Mouse (Mus musculus): ENCODE measurements around the gene Arl14. TPM values are rescaled to one million over a fixed set of nuclear protein-coding genes. Genes with fewer than 3 reads are reported as not detected.
"Not testable (repeated sequence)": the region's sequence is repeated elsewhere in the genome, so short reads cannot be mapped to it uniquely, and the experiment has no call there.

Gene Arl14
- polyA plus RNA-seq, 1 experiment from 2014 or later = 11.4 TPM

DNA sequence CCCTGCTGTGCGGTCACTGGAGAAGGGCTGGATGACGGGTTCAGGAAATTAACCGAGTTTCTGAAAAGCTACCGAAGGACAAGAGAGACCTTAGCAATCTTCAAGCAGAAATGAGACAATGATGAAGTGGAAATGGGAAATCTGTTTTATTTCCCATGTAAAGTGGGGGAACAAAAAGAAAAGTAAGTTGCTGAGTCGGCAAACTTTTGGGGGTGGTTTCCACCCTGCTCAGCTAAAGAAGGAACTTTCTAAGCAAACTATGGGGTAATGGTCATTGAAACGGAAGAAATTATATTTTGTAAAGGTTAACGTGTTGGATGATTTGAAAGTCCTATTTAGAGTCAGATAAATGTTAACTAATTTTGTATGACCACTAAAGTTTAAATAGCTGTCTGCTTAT lies 768 bp downstream of the Arl14 start:
- H3K9ac ChIP-seq = no peak overlapping the region
- H3K36me3 ChIP-seq = no peaks in the 10 kb centered on the region
- H3K27ac ChIP-seq = peak overlapping the region; percentile 52; the same call in 1 of the 2 replicates
- no peaks in the 10 kb centered on the region for H3K4me1 ChIP-seq
- peak overlapping the region; percentile 40 for H3K4me2 ChIP-seq
- no peak for ATAC-seq (ENCODE audit: insufficient read depth, low FRiP score, low read depth)
- H3K27me3 ChIP-seq (replicated peaks) = no peaks in the 10 kb centered on the region
- H3K4me3 ChIP-seq (replicated peaks) = peak overlapping the region; percentile 34
- 58% methylated on average over 7 of the region's 7 CpGs for whole genome bisulfite sequencing
- H3K9me3 ChIP-seq = no peaks in the 10 kb centered on the region

DNA sequence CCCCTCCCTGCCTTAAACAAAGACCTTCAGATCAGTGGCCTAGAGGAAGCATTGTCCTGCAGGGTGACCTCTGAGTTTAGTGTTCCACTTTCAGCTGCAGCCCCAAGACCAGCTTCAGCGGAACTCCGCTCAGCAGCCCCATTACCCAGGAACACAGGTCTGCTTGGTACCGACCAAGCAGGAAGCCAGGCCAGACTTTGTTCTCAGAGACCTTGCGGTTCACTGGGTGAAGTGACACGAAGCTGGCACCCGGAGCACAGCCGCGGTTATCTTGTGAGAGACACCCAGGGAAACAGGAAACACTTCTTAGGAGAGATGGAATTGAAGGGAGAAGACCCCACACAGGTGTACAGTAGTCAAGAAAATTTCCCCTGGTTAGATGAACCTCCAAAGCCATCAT lies 1.4 kb downstream of the Arl14 start:
- Histone ChIP-seq H3K36me3 (no peaks in the 10 kb centered on the region), H3K4me2 (peak overlapping the region; percentile 27; the same call in 1 of the 2 replicates), H3K9me3 (no peaks in the 10 kb centered on the region), H3K27me3 (replicated peaks) (no peaks in the 10 kb centered on the region), H3K27ac (no peak overlapping the region), H3K9ac (no peak overlapping the region), H3K4me1 (no peaks in the 10 kb centered on the region), H3K4me3 (replicated peaks) (peak overlapping the region; percentile 20)
- WGBS = 61% methylated on average over 8 of the region's 8 CpGs
- no peak for ATAC-seq (ENCODE audit: insufficient read depth, low FRiP score, low read depth)

DNA sequence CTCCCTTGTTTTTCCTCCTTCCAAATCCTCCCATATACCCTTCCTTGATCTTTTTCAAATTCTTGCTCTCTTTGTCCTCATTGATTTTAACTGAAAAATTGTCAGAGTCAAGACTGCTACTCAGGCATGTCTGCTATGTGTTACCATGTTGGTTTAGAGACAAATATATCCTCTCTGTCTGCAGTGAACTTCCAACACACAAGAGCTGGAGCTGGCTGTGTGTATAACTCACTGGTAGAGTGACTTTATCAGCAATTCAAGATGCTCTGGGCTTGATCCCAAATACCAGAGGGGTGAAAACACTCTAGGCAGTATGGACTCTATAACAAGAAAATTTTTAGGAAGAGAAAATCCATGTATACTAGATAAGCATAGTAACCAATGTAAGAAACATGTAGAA lies 2.8 kb downstream of the Arl14 start:
- H3K36me3 ChIP-seq = no peaks in the 10 kb centered on the region
- ATAC-seq (ENCODE audit: insufficient read depth, low FRiP score, low read depth) = no peak
- H3K4me3 ChIP-seq (replicated peaks) = no peak overlapping the region
- no peaks in the 10 kb centered on the region for H3K4me1 ChIP-seq
- H3K4me2 ChIP-seq = no peak overlapping the region
- no peaks in the 10 kb centered on the region for H3K9me3 ChIP-seq
- H3K27ac ChIP-seq = no peak overlapping the region
- H3K9ac ChIP-seq = no peak overlapping the region
- no peaks in the 10 kb centered on the region for H3K27me3 ChIP-seq (replicated peaks)

DNA sequence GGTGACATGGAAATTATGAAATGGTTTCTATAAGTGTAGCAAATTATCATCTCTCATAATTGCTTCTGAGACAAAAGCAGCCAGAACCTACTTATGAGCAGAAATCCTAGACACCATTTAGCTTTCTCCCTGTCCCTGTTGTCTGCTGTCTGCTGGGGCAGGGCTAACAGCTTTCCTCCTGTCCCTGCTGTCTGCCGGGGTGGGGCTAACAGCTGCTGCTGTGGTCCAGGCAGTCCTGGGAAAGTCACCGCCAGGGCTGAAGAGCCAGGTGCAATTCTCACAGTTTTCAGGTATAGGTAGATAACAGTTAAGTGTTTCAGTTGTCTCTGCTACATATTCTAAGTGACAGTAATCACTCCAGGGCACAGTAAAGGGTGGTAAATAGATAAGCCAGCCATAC lies 4.3 kb downstream of the Arl14 start:
- Histone ChIP-seq H3K36me3 (no peaks in the 10 kb centered on the region), H3K9ac (no peak overlapping the region)
- 42% methylated on average over 2 of the region's 2 CpGs for WGBS

DNA sequence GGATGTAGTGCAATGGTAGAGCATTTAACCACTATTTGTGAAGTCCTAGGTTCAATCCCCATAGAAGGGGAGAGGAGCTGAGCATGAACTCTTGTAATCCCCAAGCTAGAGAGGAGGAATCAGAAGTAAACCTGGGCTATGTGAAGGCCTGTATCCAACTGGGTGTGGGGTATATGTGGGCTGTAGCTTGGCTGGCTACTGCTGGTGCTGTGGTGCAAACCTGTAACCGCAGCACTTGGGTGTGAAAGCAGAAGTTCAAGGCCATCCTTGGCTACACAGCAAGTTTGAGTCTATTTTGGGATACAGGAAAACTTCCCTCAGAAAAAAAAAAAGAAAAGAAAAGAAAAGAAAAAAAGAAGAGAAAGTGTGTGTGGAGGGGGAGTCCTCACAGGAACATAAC lies 5.8 kb downstream of the Arl14 start:
- 81% methylated on average over 1 of the region's 1 CpGs for WGBS
- H3K27ac ChIP-seq = no peak overlapping the region

More for the DNA sequence above, 4.3 kb downstream of the Arl14 start:
- H3K4me2 ChIP-seq = no peak overlapping the region
- H3K27me3 ChIP-seq (replicated peaks) = no peaks in the 10 kb centered on the region
- H3K4me1 ChIP-seq = no peaks in the 10 kb centered on the region
- no peak overlapping the region for H3K27ac ChIP-seq
- H3K4me3 ChIP-seq (replicated peaks) = no peak overlapping the region
- H3K9me3 ChIP-seq = no peaks in the 10 kb centered on the region
- no peak for ATAC-seq (ENCODE audit: insufficient read depth, low FRiP score, low read depth)

DNA sequence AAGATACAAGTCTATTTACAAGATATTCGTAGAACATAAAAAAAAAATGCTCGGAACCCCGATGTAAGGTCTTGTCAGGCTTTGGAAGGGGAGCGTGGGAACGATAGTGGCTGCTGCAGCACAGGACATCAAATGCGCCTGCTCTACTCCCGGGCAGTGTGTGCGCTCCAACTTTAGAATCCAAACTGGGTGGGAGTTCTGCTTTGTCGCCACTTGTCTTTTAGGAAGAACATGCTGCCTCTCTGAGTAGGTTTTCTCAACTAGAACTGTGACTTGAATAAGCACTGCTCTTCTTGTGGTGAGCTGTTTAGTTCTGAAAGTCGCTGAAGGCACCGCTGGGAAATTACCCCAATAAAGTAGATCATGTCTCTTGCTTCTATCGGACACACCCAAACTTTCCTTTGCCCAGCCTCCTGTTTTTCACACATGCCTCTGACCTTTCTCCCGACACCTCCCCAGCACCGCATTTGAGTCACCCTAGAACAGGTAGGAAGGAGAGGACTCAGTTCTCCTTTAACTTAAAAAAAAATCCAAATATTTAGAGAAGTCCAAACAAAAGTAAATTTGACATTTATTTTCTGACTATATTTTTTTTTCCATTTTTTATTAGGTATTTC lies 9.4 kb downstream of the Arl14 start:
- Histone ChIP-seq H3K4me3 (replicated peaks) (no peak overlapping the region), H3K36me3 (no peaks in the 10 kb centered on the region), H3K9me3 (no peaks in the 10 kb centered on the region), H3K4me2 (no peak overlapping the region), H3K9ac (no peak overlapping the region), H3K27ac (no peak overlapping the region), H3K4me1 (no peaks in the 10 kb centered on the region), H3K27me3 (replicated peaks) (no peaks in the 10 kb centered on the region)
- 84% methylated on average over 14 of the region's 14 CpGs for WGBS
- ATAC-seq (ENCODE audit: insufficient read depth, low FRiP score, low read depth) = no peak

More for the DNA sequence above, 5.8 kb downstream of the Arl14 start:
- Histone ChIP-seq H3K4me1 (no peaks in the 10 kb centered on the region), H3K27me3 (replicated peaks) (no peaks in the 10 kb centered on the region), H3K9me3 (no peaks in the 10 kb centered on the region), H3K36me3 (no peaks in the 10 kb centered on the region), H3K4me3 (replicated peaks) (no peak overlapping the region), H3K9ac (no peak overlapping the region), H3K4me2 (no peak overlapping the region)
- ATAC-seq (ENCODE audit: insufficient read depth, low FRiP score, low read depth) = no peak

DNA sequence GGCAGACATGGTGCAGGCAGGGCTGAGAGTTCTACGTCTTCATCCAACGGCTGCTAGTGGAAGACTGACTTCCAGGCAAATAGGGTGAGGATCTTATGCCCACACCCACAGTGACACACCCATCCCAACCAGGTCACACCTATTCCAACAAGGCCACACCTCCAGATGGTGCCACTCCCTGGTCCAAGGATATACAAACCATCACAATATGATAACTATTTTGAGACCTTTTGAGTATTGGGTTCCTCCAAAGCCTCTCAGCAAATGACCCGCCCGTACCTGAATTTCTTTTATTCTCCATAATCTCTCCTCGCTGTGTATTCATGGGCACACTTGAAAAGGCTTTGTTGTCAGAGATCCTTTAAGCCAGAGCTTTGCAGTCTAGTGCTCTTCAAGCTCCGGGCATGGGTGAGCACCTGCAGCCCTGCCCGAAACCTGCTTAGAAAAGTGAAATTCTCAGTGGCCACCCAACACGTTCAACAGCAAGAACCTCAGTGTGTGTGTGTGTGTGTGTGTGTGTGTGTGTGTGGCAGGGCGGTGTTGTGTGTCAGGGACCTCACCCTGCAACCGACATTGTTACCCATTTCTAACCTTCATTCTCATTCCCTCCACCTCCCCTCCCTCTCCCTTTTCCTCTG lies 11.5 kb downstream of the Arl14 start:
- peak overlapping the region; percentile 54; the same call in 1 of the 2 replicates for H3K27ac ChIP-seq

DNA sequence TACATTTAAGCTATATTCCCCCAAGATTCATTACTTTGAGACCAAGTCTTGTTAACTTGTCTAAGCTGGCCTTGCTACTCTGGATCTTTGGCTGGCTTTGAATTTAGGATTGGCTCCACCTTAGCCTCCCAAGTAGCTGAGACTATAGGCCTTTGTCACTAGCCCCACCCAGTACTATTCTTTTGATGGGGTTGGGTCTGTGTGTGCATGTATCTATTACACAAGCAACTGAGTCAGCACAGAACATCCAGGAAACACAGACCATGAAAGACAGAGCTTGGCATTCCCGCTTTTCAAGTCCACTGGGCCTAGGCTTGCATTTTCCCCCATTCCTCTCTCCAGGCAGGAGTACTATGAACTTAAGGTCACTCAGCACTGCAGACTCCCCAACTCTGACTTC lies 12.3 kb downstream of the Arl14 start:
- H3K36me3 ChIP-seq = no peaks in the 10 kb centered on the region
- no peaks in the 10 kb centered on the region for H3K4me1 ChIP-seq
- no peak overlapping the region for H3K9ac ChIP-seq
- no peaks in the 10 kb centered on the region for H3K9me3 ChIP-seq
- H3K4me3 ChIP-seq (replicated peaks) = no peak overlapping the region
- no peak for ATAC-seq (ENCODE audit: insufficient read depth, low FRiP score, low read depth)
- H3K4me2 ChIP-seq = no peak overlapping the region
- peak overlapping the region; percentile 14; the same call in 1 of the 2 replicates for H3K27ac ChIP-seq
- 83% methylated on average over 1 of the region's 1 CpGs for WGBS
- H3K27me3 ChIP-seq (replicated peaks) = no peaks in the 10 kb centered on the region

More for the DNA sequence above, 11.5 kb downstream of the Arl14 start:
- WGBS = 81% methylated on average over 10 of the region's 10 CpGs
- H3K4me3 ChIP-seq (replicated peaks); H3K9me3 ChIP-seq; H3K4me1 ChIP-seq; H3K4me2 ChIP-seq; H3K36me3 ChIP-seq; H3K9ac ChIP-seq; H3K27me3 ChIP-seq (replicated peaks): not testable (repeated sequence)
- peak; percentile 39; the same call in 1 of the 2 replicates for ATAC-seq (ENCODE audit: insufficient read depth, low FRiP score, low read depth)

DNA sequence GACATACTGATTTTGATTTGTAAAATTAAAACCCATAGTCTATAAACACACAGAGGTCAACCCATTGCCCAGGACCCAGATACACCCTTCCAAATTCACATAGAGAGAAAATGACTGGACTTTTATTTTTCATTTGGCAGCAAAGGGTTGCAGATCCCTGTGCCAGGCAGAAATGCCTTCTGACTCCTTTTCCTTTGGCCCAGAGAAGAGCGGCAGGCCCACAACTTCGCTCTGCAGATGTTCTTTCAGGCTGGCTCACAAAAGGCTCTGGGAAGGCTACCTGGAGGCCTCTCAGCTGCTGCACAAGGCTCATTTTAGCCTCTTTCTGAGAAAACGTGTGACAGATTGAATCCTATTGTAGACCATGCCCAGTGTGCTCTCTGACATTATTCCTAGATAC lies 13.6 kb downstream of the Arl14 start:
- no peak overlapping the region for H3K4me2 ChIP-seq
- H3K9ac ChIP-seq = no peak overlapping the region
- no peak overlapping the region for H3K27ac ChIP-seq
- H3K36me3 ChIP-seq = no peaks in the 10 kb centered on the region
- H3K4me1 ChIP-seq = no peaks in the 10 kb centered on the region
- H3K9me3 ChIP-seq = no peaks in the 10 kb centered on the region
- H3K4me3 ChIP-seq (replicated peaks) = no peak overlapping the region
- no peaks in the 10 kb centered on the region for H3K27me3 ChIP-seq (replicated peaks)
- no peak for ATAC-seq (ENCODE audit: insufficient read depth, low FRiP score, low read depth)
- WGBS = 74% methylated on average over 3 of the region's 3 CpGs

DNA sequence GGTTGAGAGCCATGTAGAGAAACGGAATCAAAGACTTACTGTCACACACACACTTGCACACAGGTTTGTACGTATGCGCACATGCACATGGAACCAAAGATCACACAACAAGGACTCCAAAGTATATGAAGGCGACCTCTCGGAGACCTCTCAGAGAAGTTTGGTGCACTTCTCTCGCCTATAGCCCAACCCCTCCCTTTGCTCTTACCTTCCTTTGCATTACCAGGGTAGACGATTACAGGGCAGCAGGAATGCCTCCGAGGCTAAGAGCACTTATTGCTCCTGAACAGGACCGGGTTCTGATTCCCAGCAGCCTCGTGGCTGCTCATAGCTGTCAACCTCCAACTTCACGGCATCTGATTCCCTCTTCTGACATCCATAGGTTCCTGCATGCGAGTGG lies 14.3 kb downstream of the Arl14 start:
- H3K9ac ChIP-seq = no peak overlapping the region
- no peaks in the 10 kb centered on the region for H3K36me3 ChIP-seq
- no peaks in the 10 kb centered on the region for H3K4me1 ChIP-seq
- no peaks in the 10 kb centered on the region for H3K9me3 ChIP-seq
- ATAC-seq (ENCODE audit: insufficient read depth, low FRiP score, low read depth) = no peak
- no peak overlapping the region for H3K4me2 ChIP-seq
- WGBS = 81% methylated on average over 12 of the region's 12 CpGs
- H3K27ac ChIP-seq = no peak overlapping the region
- no peak overlapping the region for H3K4me3 ChIP-seq (replicated peaks)
- no peaks in the 10 kb centered on the region for H3K27me3 ChIP-seq (replicated peaks)

DNA sequence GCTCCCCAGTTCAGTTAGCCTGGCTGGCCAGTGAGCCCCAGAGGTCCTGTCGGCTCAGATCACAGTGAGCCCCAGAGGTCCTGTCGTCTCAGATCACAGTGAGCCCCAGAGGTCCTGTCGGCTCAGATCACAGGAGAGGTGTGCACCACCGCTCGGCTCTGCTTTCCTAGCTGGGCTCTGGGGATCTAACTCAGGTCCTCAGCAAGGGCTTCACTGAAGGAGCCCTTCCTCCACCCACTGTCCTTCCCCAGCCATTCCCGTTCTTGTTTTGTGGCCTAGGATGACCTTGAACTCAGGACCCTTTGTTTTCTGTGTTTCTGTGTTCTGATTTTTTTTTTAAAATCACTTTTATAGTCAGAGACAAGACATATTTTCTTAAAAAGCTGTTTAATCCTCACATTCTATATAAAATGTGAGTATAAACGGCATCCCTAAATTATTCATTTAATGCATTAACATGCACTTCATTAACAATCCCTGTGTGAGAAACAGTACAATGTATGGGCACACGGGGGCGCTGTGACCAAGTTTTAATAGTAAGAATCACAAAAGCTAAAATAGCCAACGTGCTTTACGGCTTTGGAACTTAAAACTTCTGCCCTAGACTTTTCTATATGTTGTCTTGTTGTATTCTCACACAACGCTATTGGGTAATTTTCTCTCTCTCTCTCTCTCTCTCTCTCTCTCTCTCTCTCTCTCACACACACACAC lies 16.1 kb downstream of the Arl14 start:
- WGBS = 47% methylated on average over 12 of the region's 12 CpGs
- no peaks in the 10 kb centered on the region for H3K9me3 ChIP-seq
- H3K4me1 ChIP-seq = no peaks in the 10 kb centered on the region
- H3K4me2 ChIP-seq = no peak overlapping the region
- no peak overlapping the region for H3K27ac ChIP-seq
- no peaks in the 10 kb centered on the region for H3K36me3 ChIP-seq
- ATAC-seq (ENCODE audit: insufficient read depth, low FRiP score, low read depth) = no peak
- H3K4me3 ChIP-seq (replicated peaks) = no peak overlapping the region
- H3K27me3 ChIP-seq (replicated peaks) = no peaks in the 10 kb centered on the region
- H3K9ac ChIP-seq = no peak overlapping the region

DNA sequence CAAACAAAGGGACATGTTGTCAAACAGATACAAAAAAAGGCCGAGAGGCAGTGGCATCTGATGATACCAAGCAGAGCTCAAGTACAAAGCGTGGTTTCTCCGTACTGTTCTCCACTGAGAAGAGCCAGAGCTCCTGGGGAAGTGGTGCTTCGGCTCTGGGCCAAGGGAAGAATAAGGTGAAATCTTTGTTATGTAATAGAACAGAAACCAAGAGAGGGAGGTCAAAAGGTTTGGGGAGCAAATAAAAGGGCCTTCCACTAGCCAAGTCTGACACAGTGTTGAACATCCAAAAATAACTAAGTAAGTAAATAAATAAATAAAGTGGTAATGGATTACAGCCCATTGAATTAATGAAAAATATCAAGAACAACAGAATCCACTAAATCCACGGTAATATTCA lies 17.0 kb downstream of the Arl14 start:
- no peak overlapping the region for H3K9ac ChIP-seq
- no peak for ATAC-seq (ENCODE audit: insufficient read depth, low FRiP score, low read depth)
- no peaks in the 10 kb centered on the region for H3K36me3 ChIP-seq
- H3K4me2 ChIP-seq = no peak overlapping the region
- no peak overlapping the region for H3K4me3 ChIP-seq (replicated peaks)
- 69% methylated on average over 5 of the region's 5 CpGs for WGBS
- no peaks in the 10 kb centered on the region for H3K9me3 ChIP-seq
- H3K27ac ChIP-seq = no peak overlapping the region
- H3K4me1 ChIP-seq = no peaks in the 10 kb centered on the region
- H3K27me3 ChIP-seq (replicated peaks) = no peaks in the 10 kb centered on the region

All from stomach, embryonic 15.5 days (tissue).